Mouse (Mus musculus): Measurements from ENCODE around the gene Cpm. TPM values are rescaled to one million over a fixed set of nuclear protein-coding genes. Genes with fewer than 3 reads are reported as not detected.

The Cpm gene
- polyA plus RNA-seq, 1 experiment from 2014 or later = 6.2 TPM

DNA sequence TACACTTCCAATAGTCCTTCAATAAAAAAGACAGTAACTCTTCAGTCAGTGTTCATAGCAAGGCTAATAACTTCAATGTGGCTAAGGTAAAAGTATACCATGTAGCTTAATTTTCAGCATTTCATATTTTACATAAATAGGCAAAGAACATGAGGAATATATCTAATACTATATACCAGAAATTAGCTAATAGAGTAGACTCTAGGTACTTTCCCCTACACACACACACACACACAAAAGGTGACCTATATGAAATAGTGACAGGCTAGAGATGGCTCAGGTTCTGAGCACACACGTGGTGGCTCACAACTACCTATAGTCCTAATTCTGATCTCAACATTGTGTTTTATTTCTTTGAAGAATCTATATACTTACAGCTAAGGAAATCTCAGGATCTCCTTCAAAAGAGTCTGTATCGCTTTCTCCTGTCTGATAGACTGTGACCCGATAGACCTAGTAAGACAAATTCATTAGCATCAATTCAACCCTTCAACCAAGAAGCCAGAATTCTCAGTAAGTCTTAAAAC, 61.5 kb downstream of the Cpm start:
- no peak for ATAC-seq (ENCODE audit: low read depth)
- H3K36me3 ChIP-seq = peaks cover 79% of the 10 kb centered on the region
- no peaks in the 10 kb centered on the region for H3K27me3 ChIP-seq
- H3K4me1 ChIP-seq (replicated peaks) = no peaks in the 10 kb centered on the region
- H3K27ac ChIP-seq (replicated peaks) = no peak overlapping the region
- no peak overlapping the region for H3K4me3 ChIP-seq
- WGBS = 98% methylated on average over 3 of the region's 3 CpGs
- H3K9ac ChIP-seq = no peak overlapping the region
- no peaks in the 10 kb centered on the region for H3K9me3 ChIP-seq
- no peak overlapping the region for H3K4me2 ChIP-seq

DNA sequence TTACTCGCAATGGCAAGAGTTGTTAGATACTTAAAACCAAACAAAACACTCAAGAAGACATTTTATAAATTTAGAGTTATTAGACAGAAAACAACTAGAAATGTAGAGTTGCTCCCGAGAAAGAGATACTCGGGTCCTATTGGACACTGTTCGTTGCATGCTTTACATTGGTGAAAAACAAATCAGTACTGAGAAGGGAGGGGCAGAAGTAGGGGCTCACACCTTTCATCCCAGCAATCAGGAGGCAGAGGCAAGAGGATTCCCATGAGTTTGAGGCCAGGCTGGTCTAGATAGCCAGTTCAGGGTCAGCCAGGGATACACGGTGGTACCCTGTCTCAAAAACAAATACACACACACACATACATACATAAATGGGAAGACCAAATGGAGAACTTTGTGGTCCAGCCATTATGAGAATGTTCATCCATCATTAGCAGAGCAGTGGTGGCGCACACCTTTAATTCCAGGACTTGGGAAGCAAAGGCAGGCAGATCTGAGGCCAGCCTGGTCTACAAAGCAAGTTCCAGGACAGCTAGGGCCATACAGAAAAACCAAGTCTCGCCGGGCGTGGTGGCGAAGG, 62.2 kb downstream of the Cpm start:
- no peaks in the 10 kb centered on the region for H3K27me3 ChIP-seq
- H3K9me3 ChIP-seq = no peaks in the 10 kb centered on the region
- ATAC-seq (ENCODE audit: low read depth) = no peak
- H3K4me1 ChIP-seq (replicated peaks) = no peaks in the 10 kb centered on the region
- H3K4me3 ChIP-seq = no peak overlapping the region
- 97% methylated on average over 10 of the region's 10 CpGs for WGBS
- peaks cover 85% of the 10 kb centered on the region for H3K36me3 ChIP-seq
- H3K27ac ChIP-seq (replicated peaks) = no peak overlapping the region
- H3K9ac ChIP-seq = no peak overlapping the region
- H3K4me2 ChIP-seq = no peak overlapping the region

DNA sequence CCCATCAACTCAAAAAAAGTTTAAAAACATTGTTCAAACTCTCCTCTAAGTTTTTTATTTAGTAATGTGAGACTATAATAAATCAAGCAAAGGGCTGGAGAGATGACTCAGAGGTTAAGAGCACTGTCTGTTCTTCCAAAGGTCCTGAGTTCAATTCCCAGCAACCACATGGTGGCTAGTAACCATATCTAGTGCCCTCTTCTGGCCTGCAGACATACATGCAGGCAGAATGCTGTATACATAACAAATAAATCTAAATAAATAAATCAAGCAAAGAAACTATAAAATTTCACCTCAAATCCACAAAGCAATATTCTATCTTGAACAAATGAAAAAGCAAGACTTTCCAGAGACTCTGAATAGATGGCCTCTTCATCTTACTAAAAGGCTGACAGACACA, 62.9 kb downstream of the Cpm start:
- no peak for ATAC-seq (ENCODE audit: low read depth)
- no peaks in the 10 kb centered on the region for H3K4me1 ChIP-seq (replicated peaks)
- H3K4me3 ChIP-seq = no peak overlapping the region
- H3K27ac ChIP-seq (replicated peaks) = no peak overlapping the region
- H3K9me3 ChIP-seq = no peaks in the 10 kb centered on the region
- H3K27me3 ChIP-seq = no peaks in the 10 kb centered on the region
- H3K4me2 ChIP-seq = no peak overlapping the region
- no peak overlapping the region for H3K9ac ChIP-seq
- H3K36me3 ChIP-seq = peaks cover 92% of the 10 kb centered on the region

DNA sequence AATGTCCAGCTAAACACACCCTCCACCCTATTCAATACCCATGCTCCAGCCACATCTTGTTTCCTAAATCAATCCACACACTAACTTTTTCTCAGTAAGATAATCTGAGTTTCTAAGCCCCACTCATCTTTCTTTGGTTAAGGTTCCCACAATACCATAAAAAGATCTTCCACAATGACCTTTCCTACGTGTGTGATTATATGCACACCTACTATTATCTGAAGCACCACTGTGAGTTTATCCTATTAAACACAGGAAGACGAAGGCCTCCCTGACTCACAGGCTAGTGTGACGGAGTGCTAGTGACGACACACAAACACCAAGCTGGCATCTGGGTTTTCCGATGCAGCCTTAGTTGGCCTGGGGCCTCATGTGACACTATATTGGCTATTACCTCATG, 63.7 kb downstream of the Cpm start:
- no peaks in the 10 kb centered on the region for H3K4me1 ChIP-seq (replicated peaks)
- H3K36me3 ChIP-seq = peaks cover 93% of the 10 kb centered on the region
- H3K4me3 ChIP-seq = no peak overlapping the region
- H3K9me3 ChIP-seq = no peaks in the 10 kb centered on the region
- no peak overlapping the region for H3K4me2 ChIP-seq
- WGBS = 91% methylated on average over 5 of the region's 5 CpGs
- no peak overlapping the region for H3K9ac ChIP-seq
- no peaks in the 10 kb centered on the region for H3K27me3 ChIP-seq
- no peak for ATAC-seq (ENCODE audit: low read depth)
- H3K27ac ChIP-seq (replicated peaks) = no peak overlapping the region

DNA sequence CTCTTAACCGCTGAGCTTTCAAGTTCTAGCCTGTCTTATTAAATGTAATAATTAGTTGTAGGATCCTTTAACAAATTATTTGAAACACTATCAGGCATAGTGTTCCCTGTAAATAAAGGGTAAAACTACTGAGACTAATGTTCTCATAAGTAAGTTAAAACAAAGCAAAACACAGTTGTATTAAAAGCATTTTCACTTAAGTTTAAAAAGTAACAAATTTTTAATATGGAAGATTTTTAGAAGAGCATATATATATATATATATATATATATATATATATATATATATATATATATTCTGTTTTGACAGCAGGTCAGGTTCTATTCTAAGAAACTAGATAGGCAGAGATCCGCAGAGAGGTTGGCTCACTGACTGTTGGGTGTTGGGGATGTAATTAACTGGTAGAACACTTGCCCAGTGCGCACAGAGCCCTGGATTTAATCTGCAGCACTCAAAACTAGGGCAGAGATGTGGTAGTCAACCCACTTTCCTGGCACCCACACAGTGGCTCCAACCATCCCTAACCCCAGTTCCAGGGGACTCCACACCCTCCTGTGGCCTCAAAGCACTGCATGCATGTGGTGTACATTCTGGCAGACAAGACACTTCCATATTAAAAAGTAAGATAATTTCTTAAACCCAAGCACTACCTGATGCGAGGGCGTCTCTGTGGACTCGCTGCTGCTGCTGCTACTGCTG, 65.1 kb downstream of the Cpm start:
- Histone ChIP-seq H3K27me3 (no peaks in the 10 kb centered on the region), H3K9me3 (no peaks in the 10 kb centered on the region), H3K9ac (no peak overlapping the region), H3K4me2 (no peak overlapping the region), H3K4me1 (replicated peaks) (no peaks in the 10 kb centered on the region), H3K27ac (replicated peaks) (no peak overlapping the region), H3K36me3 (peaks cover 94% of the 10 kb centered on the region), H3K4me3 (no peak overlapping the region)
- 94% methylated on average over 6 of the region's 6 CpGs for WGBS
- ATAC-seq (ENCODE audit: low read depth) = no peak

DNA sequence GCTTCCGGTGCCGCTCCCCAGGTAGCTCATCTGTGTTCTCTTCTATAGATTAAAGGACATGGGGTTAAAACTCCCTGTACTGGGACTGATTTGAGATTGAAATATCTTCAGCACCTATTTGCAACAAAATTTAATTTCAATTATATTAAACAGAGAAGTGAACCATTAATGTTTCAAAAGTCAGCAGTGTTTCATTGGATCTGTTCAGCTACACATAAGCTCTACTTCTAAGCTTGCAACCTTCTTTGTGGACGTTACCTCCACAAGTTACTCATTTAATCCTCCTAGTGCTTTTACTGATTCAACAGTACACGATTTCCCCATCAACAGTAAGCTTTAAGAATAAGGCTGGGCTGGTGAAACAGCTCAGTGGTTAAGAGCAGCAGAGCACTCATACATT, 65.7 kb downstream of the Cpm start:
- Histone ChIP-seq H3K4me2 (no peak overlapping the region), H3K4me3 (no peak overlapping the region), H3K27ac (replicated peaks) (no peak overlapping the region), H3K9me3 (no peaks in the 10 kb centered on the region), H3K27me3 (no peaks in the 10 kb centered on the region), H3K36me3 (peaks cover 95% of the 10 kb centered on the region), H3K4me1 (replicated peaks) (no peaks in the 10 kb centered on the region), H3K9ac (no peak overlapping the region)
- WGBS = 92% methylated on average over 4 of the region's 4 CpGs
- ATAC-seq (ENCODE audit: low read depth) = no peak

DNA sequence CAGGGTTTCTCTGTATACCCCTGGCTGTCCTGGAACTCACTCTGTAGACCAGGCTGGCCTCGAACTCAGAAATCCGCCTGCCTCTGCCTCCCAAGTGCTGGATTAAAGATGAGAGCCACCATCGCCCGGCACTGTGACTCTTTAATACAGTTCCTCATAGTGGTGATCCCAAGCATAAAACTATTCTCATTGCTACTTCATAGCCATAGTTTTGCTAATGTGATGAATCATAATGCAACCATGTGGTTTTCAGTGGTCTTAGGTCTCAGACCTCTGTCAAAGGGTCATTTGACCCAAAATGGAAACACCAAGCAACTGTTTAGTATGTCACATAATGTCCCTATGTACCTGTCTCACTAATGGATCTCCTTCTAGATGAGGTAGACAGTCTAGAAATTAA, 66.3 kb downstream of the Cpm start:
- H3K27me3 ChIP-seq = no peaks in the 10 kb centered on the region
- no peak overlapping the region for H3K4me3 ChIP-seq
- no peaks in the 10 kb centered on the region for H3K9me3 ChIP-seq
- WGBS = 96% methylated on average over 4 of the region's 4 CpGs
- H3K36me3 ChIP-seq = peaks cover 95% of the 10 kb centered on the region
- H3K27ac ChIP-seq (replicated peaks) = no peak overlapping the region
- no peaks in the 10 kb centered on the region for H3K4me1 ChIP-seq (replicated peaks)
- no peak overlapping the region for H3K9ac ChIP-seq
- H3K4me2 ChIP-seq = no peak overlapping the region
- ATAC-seq (ENCODE audit: low read depth) = no peak

DNA sequence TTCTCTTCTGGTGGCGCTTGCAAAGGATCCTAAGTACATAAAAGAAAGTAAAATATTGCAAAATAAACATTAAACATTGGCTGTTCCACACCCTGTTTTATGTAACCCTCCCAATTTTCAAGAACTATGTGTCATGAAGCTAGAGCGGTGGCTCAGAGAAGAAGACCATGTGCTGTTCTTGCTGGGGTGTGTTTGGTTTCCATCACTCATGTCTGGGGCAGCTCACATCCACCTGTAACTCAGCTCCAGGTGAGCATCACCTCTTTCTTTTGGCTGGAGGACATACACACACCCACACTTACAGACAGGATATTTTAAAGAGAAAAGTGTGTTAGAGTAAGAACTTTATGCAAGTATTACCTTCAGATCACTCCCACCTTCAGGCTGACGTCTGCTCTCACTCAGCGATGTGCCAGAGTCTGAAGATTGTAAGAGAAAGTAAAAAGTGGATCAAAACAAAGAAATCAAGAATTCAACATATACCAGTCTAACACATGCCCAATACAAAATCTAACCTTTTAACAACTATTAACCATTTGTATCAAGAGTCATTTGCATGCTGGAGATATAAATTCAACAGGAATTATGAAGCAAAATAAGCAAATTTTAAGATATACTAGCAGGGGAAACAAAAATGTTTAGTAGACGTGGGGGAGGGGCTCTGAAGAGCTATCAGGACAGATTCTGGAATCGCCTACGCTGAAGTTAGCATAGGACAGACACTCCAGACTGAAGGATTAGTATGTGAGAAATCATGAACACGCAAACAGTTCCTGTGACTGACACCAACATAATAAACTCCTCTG, 66.9 kb downstream of the Cpm start:
- no peaks in the 10 kb centered on the region for H3K9me3 ChIP-seq
- no peak overlapping the region for H3K27ac ChIP-seq (replicated peaks)
- no peaks in the 10 kb centered on the region for H3K27me3 ChIP-seq
- peaks cover 95% of the 10 kb centered on the region for H3K36me3 ChIP-seq
- H3K9ac ChIP-seq = no peak overlapping the region
- H3K4me1 ChIP-seq (replicated peaks) = no peaks in the 10 kb centered on the region
- WGBS = 92% methylated on average over 8 of the region's 8 CpGs
- ATAC-seq (ENCODE audit: low read depth) = no peak
- no peak overlapping the region for H3K4me3 ChIP-seq
- H3K4me2 ChIP-seq = no peak overlapping the region

DNA sequence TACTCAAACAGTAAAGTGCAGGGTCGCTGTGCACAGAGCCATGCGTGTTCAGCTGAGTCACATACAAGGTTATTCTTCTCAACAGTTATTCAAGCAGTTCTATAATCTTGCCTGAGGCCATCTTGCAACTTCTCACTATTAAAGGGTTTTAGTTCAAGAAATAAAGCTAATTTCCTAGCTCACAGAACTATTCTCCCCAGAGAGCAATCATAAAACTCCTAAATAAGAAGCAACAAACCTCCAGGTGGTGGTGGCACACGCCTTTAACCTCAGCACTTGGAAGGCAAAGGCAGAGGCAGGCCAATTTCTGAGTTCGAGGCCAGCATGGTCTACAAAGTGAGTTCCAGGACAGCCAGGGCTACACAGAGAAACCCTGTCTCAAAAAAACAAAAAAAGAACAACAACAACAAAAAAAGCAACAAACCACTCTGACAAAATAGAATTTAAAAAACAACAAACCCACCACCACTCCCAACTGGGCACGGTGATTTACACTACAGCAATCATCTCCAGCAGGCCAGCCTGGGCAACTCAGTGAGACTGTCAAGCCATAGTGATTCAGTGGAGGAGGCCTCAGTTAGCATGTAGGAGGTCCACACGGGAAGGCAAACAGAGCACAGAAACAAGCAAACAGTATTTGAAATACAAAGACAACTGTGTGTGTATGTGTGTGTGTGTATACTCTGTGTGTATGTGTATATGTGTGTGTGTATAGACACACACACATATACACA, 67.7 kb downstream of the Cpm start:
- H3K9me3 ChIP-seq = no peaks in the 10 kb centered on the region
- H3K4me1 ChIP-seq (replicated peaks) = no peaks in the 10 kb centered on the region
- H3K4me2 ChIP-seq = no peak overlapping the region
- no peak overlapping the region for H3K9ac ChIP-seq
- ATAC-seq (ENCODE audit: low read depth) = no peak
- H3K4me3 ChIP-seq = no peak overlapping the region
- peaks cover 94% of the 10 kb centered on the region for H3K36me3 ChIP-seq
- H3K27ac ChIP-seq (replicated peaks) = no peak overlapping the region
- no peaks in the 10 kb centered on the region for H3K27me3 ChIP-seq
- 92% methylated on average over 6 of the region's 6 CpGs for WGBS

DNA sequence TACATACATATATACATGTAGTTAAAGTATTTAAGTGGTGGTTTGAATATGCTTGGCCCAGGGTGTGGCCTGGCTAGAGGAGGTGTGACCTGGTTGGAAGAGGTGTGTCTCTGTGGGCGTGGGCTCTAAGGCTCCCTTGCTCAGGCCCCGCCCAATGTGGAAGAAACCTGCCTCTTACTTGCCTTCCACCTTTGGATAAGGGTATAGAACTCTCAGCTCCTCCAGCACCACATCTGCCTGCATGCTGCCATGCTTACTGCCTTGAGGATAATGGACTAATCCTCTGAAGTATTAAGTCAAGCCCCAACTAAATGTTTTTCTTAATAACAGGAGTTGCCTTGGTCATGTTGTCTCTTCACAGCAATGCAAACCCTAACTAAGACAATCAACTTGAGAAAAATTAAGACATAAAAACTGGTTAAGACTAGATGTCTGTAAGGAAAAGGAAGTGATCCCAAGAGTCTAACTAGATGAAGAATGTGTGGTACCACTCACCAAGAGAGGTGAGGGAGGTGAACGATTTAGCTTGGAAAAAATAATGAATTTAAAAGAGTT, 68.3 kb downstream of the Cpm start:
- Histone ChIP-seq H3K9ac (no peak overlapping the region), H3K4me2 (no peak overlapping the region), H3K4me3 (no peak overlapping the region), H3K27me3 (no peaks in the 10 kb centered on the region), H3K4me1 (replicated peaks) (no peaks in the 10 kb centered on the region), H3K9me3 (no peaks in the 10 kb centered on the region), H3K36me3 (peaks cover 91% of the 10 kb centered on the region), H3K27ac (replicated peaks) (no peak overlapping the region)
- WGBS = 88% methylated on average over 3 of the region's 3 CpGs
- no peak for ATAC-seq (ENCODE audit: low read depth)

DNA sequence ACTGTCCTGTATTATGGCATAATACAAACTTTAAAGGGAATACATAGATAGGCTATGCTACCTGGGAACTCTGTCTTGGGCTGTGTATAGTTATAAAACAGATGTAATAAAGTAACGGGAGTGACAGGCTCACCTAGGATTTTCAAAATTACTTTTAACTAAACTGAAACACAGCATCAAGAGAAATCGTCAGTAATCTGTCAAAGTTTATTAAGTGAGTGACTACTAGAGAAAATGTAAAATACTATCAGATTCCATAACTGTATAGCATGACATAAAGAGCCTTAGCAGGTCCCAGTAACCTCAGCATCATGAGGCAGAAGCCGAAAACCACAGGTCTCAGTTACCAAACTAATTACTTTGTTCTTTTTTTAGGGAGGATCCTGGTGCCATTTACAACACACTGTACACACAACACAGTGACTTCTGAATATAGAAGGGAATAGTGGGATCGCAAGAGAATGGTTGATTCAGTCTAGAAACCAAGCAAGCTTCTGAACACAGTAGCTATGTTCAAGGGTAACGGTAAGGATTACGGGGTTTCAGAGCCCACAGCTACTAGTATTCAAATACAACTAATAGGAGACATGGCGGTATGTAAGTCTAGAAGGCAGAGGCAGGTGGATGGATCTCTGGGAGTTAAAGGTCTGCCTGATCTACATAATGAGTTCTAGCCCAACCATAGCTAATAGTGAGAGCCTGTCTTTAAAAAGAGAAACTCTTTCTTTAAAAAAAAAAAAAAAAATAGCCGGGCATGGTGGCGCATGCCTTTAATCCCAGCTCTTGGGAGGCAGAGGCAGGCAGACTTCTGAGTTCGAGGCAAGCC, 69.2 kb downstream of the Cpm start:
- H3K27me3 ChIP-seq = no peaks in the 10 kb centered on the region
- no peak overlapping the region for H3K4me3 ChIP-seq
- no peaks in the 10 kb centered on the region for H3K4me1 ChIP-seq (replicated peaks)
- no peak overlapping the region for H3K4me2 ChIP-seq
- 94% methylated on average over 10 of the region's 10 CpGs for WGBS
- no peaks in the 10 kb centered on the region for H3K9me3 ChIP-seq
- no peak for ATAC-seq (ENCODE audit: low read depth)
- peaks cover 94% of the 10 kb centered on the region for H3K36me3 ChIP-seq
- H3K9ac ChIP-seq = no peak overlapping the region
- no peak overlapping the region for H3K27ac ChIP-seq (replicated peaks)
